Mouse (Mus musculus) olfactory bulb, adult 2 months (tissue): ENCODE measurements around the gene Nr1i3. TPM values are rescaled to one million over a fixed set of nuclear protein-coding genes. Genes with fewer than 3 reads are reported as not detected.

Experiments used
- H3K27ac ChIP-seq: fragments of 200-500 bp; 2 replicates; pipeline ENCODE4 v1.5.1; 2012; ENCODE audit warnings: low read depth, low read length; ENCODE audit not compliant: insufficient read depth
- H3K4me1 ChIP-seq: fragments of 200-500 bp; 2 replicates; pipeline ENCODE4 v1.6.1; 2012; ENCODE audit warnings: low read length; ENCODE audit not compliant: control insufficient read depth, insufficient read depth
- H3K4me3 ChIP-seq: fragments of 200-500 bp; 2 replicates; pipeline ENCODE4 v1.5.1; 2012; ENCODE audit warnings: mild to moderate bottlenecking, low read depth, low read length, moderate library complexity; ENCODE audit not compliant: insufficient read depth
- CTCF ChIP-seq: fragments of 200-500 bp; IDR thresholded peaks from 2 replicates; pipeline ENCODE4 v1.5.1; 2012; ENCODE audit warnings: low read depth, mild to moderate bottlenecking, low read length, moderate library complexity; ENCODE audit not compliant: insufficient read depth
- POLR2A ChIP-seq: fragments of 200-500 bp; IDR thresholded peaks from 2 replicates; pipeline ENCODE4 v1.6.1; 2012; ENCODE audit warnings: mild to moderate bottlenecking, low read depth, low read length, moderate library complexity; ENCODE audit not compliant: insufficient read depth
- WGBS: fragments of 180-500 bp; shearing (Covaris S2); methylation state at CpG from one replicate; pipeline ENCODE4 v1.1.7; 2018; 5-methylcytosine and 5-hydroxymethylcytosine counted together
- polyA plus RNA-seq: library from polyadenylated mRNA; stranded (reverse); fragments of >200 nt; gene quantifications from 2 replicates; pipeline ENCODE4 v1.2.4, GENCODE M21; 2012; ENCODE audit warnings: low replicate concordance; ENCODE audit not compliant: missing spikeins, insufficient read depth, insufficient read length

The Nr1i3 gene
- polyA plus RNA-seq, 1 experiment, result not detected

DNA sequence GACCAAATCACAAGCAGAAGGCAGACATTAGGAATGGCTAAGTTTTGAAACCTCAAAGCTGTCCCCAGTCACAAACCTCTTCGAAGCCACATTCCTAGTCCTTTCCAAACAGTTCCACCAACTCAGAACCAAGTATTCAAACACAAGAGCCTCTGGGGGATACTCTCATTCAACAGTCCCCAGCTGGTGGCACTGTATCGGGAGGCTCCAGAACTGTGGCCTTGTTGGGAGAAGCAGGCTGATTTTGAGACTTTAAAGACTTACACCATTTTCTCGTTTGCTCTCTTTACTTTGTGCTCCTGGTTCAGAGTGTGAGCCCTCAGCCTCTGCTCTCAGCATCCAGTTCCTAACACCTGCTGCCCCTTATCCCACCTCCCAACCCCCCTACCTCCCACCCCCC lies 30.7 kb upstream of the Nr1i3 start:
- no peak for TF ChIP-seq POLR2A
- TF ChIP-seq CTCF, result no peak
- 74% methylated on average over 3 of the region's 3 CpGs for WGBS
- H3K4me1 ChIP-seq, result peaks cover 24% of the 10 kb centered on the region
- no peak overlapping the region for H3K27ac ChIP-seq
- no peak overlapping the region for H3K4me3 ChIP-seq

DNA sequence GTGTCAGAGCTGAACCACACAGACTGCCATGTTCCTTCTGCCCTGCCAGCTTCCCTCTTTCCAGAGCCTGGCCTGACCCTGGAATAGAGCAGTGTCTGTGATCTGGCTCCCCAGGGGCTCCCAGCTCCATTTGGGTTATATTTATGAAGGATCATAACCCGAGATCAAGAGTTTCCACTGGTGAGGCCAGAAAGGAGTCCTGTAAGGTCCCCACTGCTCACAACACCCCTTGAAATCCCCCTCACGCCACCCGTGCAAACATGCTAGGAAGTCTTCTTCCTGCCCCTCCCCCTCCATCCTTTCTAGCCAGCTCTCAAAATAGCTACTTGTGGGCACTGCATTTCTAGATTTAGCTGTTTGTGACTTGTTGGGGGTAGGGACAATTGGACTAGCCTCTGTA lies 30.1 kb upstream of the Nr1i3 start:
- no peak overlapping the region for H3K27ac ChIP-seq
- peaks cover 26% of the 10 kb centered on the region for H3K4me1 ChIP-seq
- TF ChIP-seq CTCF (no peak), POLR2A (no peak)
- 49% methylated on average over 3 of the region's 3 CpGs for WGBS
- no peak overlapping the region for H3K4me3 ChIP-seq

DNA sequence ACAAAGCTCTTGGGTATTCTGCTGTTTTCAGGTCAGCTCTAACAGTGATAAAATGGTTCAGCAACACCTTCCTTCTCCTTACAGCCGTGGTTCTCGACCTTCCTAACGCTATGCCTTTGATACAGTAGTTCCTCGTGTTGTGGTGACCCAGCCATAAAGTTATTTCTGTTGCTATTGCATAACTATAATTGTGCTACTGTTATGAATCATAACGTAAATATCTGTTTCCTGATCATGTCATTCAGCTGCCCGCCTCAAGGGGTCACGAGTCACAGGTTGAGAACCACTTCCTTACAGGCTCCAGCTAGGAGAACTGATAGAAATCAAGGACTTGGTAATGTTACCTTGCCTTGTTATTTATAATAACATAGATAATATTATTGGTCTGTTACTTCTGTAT lies 29.5 kb upstream of the Nr1i3 start:
- TF ChIP-seq POLR2A, result no peak
- no peak for TF ChIP-seq CTCF
- Histone ChIP-seq H3K4me1 (peaks cover 30% of the 10 kb centered on the region), H3K4me3 (no peak overlapping the region), H3K27ac (no peak overlapping the region)
- WGBS, result 80% methylated on average over 7 of the region's 7 CpGs

DNA sequence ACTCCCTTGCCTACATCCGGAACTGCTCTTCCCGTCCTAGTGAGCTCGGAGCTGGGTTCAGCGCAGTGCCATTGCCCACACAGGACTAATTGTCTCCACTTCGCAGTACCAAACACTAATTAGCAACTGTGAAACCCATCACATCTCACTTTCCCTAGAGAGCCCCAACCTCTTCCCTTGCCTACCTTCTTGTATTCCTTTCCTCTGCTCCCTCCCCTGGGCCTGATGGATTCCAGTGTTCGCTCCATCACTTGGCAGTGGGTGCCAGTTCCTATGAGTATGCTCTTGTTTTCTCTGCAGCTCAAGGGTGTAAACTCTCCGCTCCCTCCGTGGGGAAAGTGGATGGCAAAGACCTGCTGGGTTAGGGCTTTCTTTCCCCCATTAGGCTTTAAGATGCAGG lies 28.1 kb upstream of the Nr1i3 start:
- Histone ChIP-seq H3K4me1 (peaks cover 39% of the 10 kb centered on the region), H3K27ac (peak overlapping the region; percentile 79), H3K4me3 (no peak overlapping the region; the same call in 1 of the 2 replicates)
- WGBS, result 35% methylated on average over 8 of the region's 8 CpGs
- TF ChIP-seq POLR2A (no peak), CTCF (no peak)

DNA sequence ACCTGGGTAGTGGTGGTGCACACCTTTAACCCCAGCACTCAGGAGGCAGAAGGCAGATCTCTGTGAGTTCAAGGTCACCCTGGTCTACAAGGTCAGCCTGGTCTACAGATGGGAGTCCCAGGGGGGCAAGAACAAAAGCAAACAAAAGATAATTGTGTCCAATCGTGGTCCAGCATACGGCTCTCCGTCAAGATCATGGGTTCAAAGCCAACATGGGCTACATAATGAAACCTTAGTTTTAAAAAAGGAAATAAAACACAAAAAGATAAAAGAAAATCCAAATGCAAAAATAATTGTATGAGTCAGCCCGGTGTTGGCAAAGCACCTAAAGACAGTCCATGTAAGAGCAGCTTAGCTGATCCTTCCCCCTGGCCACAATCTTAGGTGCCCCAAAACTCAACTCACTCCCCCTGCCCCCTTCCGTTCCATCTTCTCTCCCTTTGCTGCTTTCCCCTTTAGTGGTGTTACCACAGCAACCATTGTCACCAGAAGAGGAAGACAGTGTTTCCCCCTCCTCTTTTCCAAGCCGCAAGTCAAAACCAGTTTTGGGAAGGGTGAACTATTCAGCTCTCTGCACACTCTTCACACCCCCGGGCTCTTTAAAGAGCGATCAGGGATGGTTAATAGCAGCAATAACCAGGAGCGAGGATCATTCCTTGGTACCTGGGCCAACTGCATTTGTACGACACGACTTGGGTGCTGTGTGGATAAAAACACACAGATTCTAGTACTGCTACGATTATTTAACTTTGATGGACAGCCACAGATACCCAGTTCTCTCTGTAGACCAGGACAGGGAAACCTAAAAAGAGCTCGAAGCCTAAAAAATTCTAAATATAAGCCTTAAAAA lies 25.7 kb upstream of the Nr1i3 start:
- WGBS, result 29% methylated on average over 13 of the region's 13 CpGs
- Histone ChIP-seq H3K4me1 (peaks cover 41% of the 10 kb centered on the region), H3K4me3 (no peak overlapping the region), H3K27ac (peak overlapping the region; percentile 94)
- no peak for TF ChIP-seq CTCF
- TF ChIP-seq POLR2A, result no peak

DNA sequence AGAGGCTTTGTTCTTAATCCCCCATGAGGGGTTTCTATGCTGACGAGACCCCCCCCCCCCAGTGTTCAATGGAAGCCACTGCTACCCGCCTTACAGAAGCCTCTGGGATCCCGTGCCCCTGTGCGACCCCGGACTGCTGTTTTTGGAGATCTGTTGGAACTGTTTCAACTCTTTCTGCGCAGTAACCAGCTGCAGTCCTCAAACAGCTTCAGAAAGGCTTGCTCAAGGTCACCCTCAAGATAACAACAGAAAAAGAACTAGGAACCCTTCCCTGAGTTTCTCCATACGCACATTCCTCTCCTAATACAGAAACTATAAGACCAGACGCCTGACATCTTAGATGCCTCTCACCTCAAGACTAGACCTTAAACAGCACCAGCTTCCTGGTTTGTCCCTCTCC lies 24.7 kb upstream of the Nr1i3 start:
- Histone ChIP-seq H3K4me1 (peaks cover 40% of the 10 kb centered on the region), H3K4me3 (peak overlapping the region; percentile 0; the same call in 1 of the 2 replicates), H3K27ac (peak overlapping the region; percentile 94)
- TF ChIP-seq CTCF, result no peak
- no peak for TF ChIP-seq POLR2A
- 5% methylated on average over 8 of the region's 8 CpGs for WGBS

DNA sequence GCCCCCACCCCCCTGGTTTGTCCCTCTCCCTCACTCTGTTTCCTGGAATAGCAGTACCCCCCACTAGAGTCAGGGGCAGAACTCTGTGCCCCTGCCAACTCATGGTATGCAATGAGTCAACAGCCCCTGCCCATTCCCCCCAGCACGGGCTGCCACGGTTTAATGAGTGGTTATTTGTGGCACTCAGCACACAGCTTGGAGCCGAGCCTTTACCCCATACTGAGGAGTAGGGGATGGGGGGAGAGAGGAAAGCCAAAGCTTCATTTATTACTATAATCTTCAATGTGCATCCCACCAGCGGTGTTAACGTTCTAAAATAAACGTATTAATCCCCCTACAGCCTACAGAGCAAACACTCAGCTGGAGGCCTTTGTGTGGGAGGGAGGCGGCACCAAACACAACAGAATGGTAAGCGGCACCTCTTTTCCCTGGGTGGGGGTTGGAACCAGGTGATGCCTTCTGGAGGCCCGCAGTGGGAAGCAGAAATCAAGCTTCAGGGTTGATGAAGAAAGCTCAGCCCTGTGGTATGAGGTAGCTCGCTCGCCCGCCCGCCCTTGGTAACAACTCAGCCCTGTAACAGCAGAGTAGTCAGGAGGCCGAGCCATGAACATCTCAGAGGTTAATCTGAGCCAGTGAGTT lies 24.2 kb upstream of the Nr1i3 start:
- H3K27ac ChIP-seq, result peak overlapping the region; percentile 94
- peaks cover 40% of the 10 kb centered on the region for H3K4me1 ChIP-seq
- H3K4me3 ChIP-seq, result peak overlapping the region; percentile 9; the same call in 1 of the 2 replicates
- TF ChIP-seq CTCF, result no peak
- no peak for TF ChIP-seq POLR2A
- 19% methylated on average over 14 of the region's 14 CpGs for WGBS

DNA sequence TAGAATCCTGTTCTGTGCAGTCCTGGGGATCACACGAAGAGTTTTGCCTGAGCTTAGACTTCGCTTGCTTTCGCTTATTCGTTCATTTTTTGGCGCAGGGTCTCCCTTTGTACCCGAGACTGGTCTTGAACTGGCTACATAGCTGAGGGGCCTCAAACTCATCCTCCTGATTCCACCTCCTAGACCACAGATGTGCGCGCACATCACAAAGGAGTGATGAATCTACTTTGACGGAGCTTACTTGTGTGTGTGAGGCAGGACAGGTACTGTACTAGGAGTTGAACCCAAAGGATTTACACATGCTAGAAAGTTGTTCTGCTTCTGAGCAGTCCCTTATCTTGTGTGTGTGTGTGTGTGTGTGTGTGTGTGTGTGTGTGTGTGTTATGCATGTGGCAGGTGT lies 22.9 kb upstream of the Nr1i3 start:
- WGBS, result 93% methylated on average over 9 of the region's 9 CpGs
- TF ChIP-seq CTCF (no peak), POLR2A (no peak)

DNA sequence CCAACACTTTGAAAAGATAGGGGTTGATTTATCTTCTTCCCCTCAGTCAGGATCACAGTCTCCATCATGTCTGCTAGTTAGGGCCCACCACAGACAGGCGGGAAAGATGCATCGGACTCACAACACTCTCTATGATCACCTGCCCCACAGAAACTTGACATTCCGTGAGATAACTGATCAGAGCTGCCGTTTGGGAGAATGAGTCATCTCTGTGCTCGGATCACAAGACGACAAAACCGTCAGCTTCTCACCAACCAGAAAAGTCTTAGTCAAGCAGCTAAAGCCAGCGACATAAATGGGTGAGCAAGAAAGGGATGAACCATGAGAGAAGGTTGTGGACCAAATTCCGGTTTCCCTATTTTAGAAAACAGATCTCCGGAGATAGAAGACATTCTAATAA lies 21.5 kb upstream of the Nr1i3 start:
- H3K4me1 ChIP-seq, result peaks cover 25% of the 10 kb centered on the region
- TF ChIP-seq CTCF, result no peak
- WGBS, result 30% methylated on average over 10 of the region's 10 CpGs
- peak overlapping the region; percentile 88 for H3K27ac ChIP-seq
- H3K4me3 ChIP-seq, result peak overlapping the region; percentile 44

More for the DNA sequence above, 22.9 kb upstream of the Nr1i3 start:
- Histone ChIP-seq H3K27ac (peak overlapping the region; percentile 94), H3K4me3 (no peak overlapping the region), H3K4me1 (peaks cover 34% of the 10 kb centered on the region)
